Mouse (Mus musculus) embryonic facial prominence, embryonic 13.5 days (tissue): ENCODE measurements around the gene Dazap1. TPM values are rescaled to one million over a fixed set of nuclear protein-coding genes. Genes with fewer than 3 reads are reported as not detected.
A peak's percentile ranks its signal among the peaks of the same experiment; 100 is the strongest.

Source experiments
- ATAC-seq: fragments of 200-750 bp; cut with Nextera tagmentation; 2 replicates; pipeline ENCODE4 v1.8.0; 2017; ENCODE audit warnings: low read depth; ENCODE audit not compliant: insufficient number of reproducible peaks, insufficient read depth, low FRiP score, low TSS enrichment
- H3K27ac ChIP-seq: fragments of 300-500 bp; sonication (generic); 2 replicates; pipeline ENCODE4 v1.5.1; 2015; ENCODE audit warnings: moderate library complexity, mild to moderate bottlenecking, inconsistent platforms
- H3K27me3 ChIP-seq: fragments of 300-500 bp; sonication (generic); 2 replicates; pipeline ENCODE4 v1.6.1; 2015; ENCODE audit warnings: mild to moderate bottlenecking, inconsistent platforms
- H3K36me3 ChIP-seq: fragments of 300-500 bp; sonication (generic); 2 replicates; pipeline ENCODE4 v1.6.1; 2015; ENCODE audit warnings: mild to moderate bottlenecking, inconsistent platforms
- H3K4me1 ChIP-seq: fragments of 300-500 bp; sonication (generic); 2 replicates; pipeline ENCODE4 v1.6.1; 2015; ENCODE audit warnings: inconsistent platforms
- H3K4me2 ChIP-seq: fragments of 300-500 bp; sonication (generic); 2 replicates; pipeline ENCODE4 v1.6.1; 2015; ENCODE audit warnings: moderate library complexity, mild to moderate bottlenecking, inconsistent platforms
- H3K4me3 ChIP-seq: fragments of 300-500 bp; sonication (generic); 2 replicates; pipeline ENCODE4 v1.5.1; 2015; ENCODE audit warnings: mild to moderate bottlenecking, inconsistent platforms
- H3K9ac ChIP-seq: fragments of 300-500 bp; sonication (generic); 2 replicates; pipeline ENCODE4 v1.6.1; 2015; ENCODE audit warnings: mild to moderate bottlenecking, inconsistent platforms
- H3K9me3 ChIP-seq: fragments of 300-500 bp; sonication (generic); 2 replicates; pipeline ENCODE4 v1.6.1; 2016; ENCODE audit warnings: inconsistent platforms
- WGBS: fragments of 180-500 bp; shearing (Covaris S2); methylation state at CpG from one replicate; pipeline ENCODE4 v1.1.7; 2015; ENCODE audit warnings: mixed read lengths; 5-methylcytosine and 5-hydroxymethylcytosine counted together
- polyA plus RNA-seq: library from polyadenylated mRNA; unstranded; fragments of >200 nt; fragmentation: Nextera tagmentation; extraction: Ambion mirVana; gene quantifications from 2 replicates; pipeline ENCODE4 v1.2.1, GENCODE M21; 2015

The Dazap1 gene
- polyA plus RNA-seq, 1 experiment from 2014 or later = 66.0 TPM

DNA sequence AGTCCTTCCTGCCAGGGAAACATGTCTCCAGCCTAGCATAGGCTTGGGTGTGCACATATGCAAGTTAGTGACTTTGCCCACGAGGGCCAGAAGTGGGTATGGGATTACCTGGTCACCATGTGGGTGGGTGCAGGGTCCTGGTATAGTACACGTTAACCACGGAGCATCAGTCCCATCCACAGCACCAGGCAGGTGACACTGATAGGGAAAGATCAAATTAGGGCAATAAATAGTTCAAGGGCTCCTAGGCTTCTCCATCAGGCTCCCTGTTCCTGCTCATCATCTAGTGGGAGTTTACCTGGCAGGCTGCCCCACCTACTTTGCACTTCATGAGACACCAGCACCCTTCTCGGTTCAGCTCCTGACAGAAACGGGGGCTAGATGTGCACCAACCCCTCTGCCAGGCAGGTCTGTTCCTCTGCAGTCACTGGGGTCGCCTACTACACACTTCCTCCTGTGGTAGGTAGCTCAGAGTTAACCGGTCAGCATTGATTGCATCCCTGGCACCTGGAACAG is 33.6 kb downstream of the Dazap1 start:
- Histone ChIP-seq H3K36me3 (peaks cover 19% of the 10 kb centered on the region), H3K27ac (peak overlapping the region; percentile 5; the same call in 1 of the 2 replicates), H3K4me2 (peak overlapping the region; percentile 16), H3K9ac (peak overlapping the region; percentile 99; the same call in 1 of the 2 replicates), H3K4me1 (peaks cover 47% of the 10 kb centered on the region), H3K9me3 (no peaks in the 10 kb centered on the region), H3K27me3 (peaks cover 32% of the 10 kb centered on the region), H3K4me3 (no peak overlapping the region)
- WGBS = 51% methylated on average over 7 of the region's 7 CpGs
- no peak for ATAC-seq

GRCm38 (mm10) chr10:80295618-80296425 is 34.5 kb downstream of the Dazap1 start, which contains the start of gene Apc2:
TSS of gene Apc2 (plus strand) at chr10:80295977.
- peaks cover 19% of the 10 kb centered on the region for H3K36me3 ChIP-seq
- peaks cover 42% of the 10 kb centered on the region for H3K27me3 ChIP-seq
- peaks cover 47% of the 10 kb centered on the region for H3K4me1 ChIP-seq
- H3K4me2 ChIP-seq = peak within 1 kb of the TSS; percentile 79
- H3K4me3 ChIP-seq = peak within 1 kb of the TSS; percentile 46
- H3K9me3 ChIP-seq = no peaks in the 10 kb centered on the region
- 1% methylated on average over 26 of the region's 26 CpGs for WGBS
- no peak for ATAC-seq
- H3K27ac ChIP-seq = peak within 1 kb of the TSS; percentile 77
- H3K9ac ChIP-seq = peak within 1 kb of the TSS; percentile 99

GRCm38 (mm10) chr10:80296824-80297223 is 35.5 kb downstream of the Dazap1 start:
- WGBS = 75% methylated on average over 5 of the region's 5 CpGs
- Histone ChIP-seq H3K4me2 (peak overlapping the region; percentile 79), H3K27ac (no peak overlapping the region), H3K4me3 (peak overlapping the region; percentile 46; the same call in 1 of the 2 replicates), H3K4me1 (peaks cover 45% of the 10 kb centered on the region), H3K36me3 (peaks cover 19% of the 10 kb centered on the region), H3K9me3 (no peaks in the 10 kb centered on the region), H3K27me3 (peaks cover 52% of the 10 kb centered on the region), H3K9ac (peak overlapping the region; percentile 76)
- no peak for ATAC-seq

- Histone ChIP-seq H3K4me2 (no peak overlapping the region), H3K9ac (0 out of 2 replicates have a peak overlapping the region, but pooled peaks have one; percentile 2), H3K27ac (no peak overlapping the region), H3K4me1 (peaks cover 49% of the 10 kb centered on the region), H3K4me3 (no peak overlapping the region), H3K36me3 (peaks cover 19% of the 10 kb centered on the region), H3K9me3 (no peaks in the 10 kb centered on the region), H3K27me3 (peaks cover 60% of the 10 kb centered on the region)
- ATAC-seq = no peak
- 67% methylated on average over 8 of the region's 8 CpGs for WGBS
Observed at GRCm38 (mm10) chr10:80297526-80298133, 36.3 kb downstream of the Dazap1 start.

GRCm38 (mm10) chr10:80298571-80299281 is 37.4 kb downstream of the Dazap1 start:
- Histone ChIP-seq H3K9ac (peak overlapping the region; percentile 66), H3K4me2 (peak overlapping the region; percentile 55), H3K27me3 (peaks cover 66% of the 10 kb centered on the region), H3K4me3 (peak overlapping the region; percentile 36), H3K9me3 (no peaks in the 10 kb centered on the region), H3K36me3 (peaks cover 14% of the 10 kb centered on the region), H3K4me1 (peaks cover 43% of the 10 kb centered on the region), H3K27ac (no peak overlapping the region)
- 3% methylated on average over 26 of the region's 26 CpGs for WGBS
- peak; percentile 49; the same call in 1 of the 2 replicates for ATAC-seq

DNA sequence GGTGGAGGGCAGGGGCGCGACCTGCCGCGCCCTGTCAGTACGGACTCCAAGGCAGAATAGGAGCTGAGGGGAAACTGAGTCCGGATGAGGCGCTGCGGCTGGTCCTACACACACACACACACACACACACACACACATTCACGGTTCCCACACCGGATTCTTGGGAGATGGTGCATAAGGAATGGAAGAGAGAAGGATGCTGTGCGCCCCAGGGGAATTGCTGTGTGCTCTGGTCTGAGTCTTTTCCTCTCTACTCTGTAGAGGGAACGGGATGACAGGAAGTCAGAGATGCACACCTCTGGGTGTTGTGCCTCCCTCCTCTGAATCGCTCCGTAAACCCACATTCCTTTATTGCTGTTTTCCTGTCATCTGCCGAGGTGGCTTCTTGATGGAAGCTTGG is 38.0 kb downstream of the Dazap1 start:
- Histone ChIP-seq H3K4me3 (peak overlapping the region; percentile 36), H3K27me3 (peaks cover 72% of the 10 kb centered on the region), H3K27ac (no peak overlapping the region), H3K4me2 (peak overlapping the region; percentile 55), H3K36me3 (peaks cover 8% of the 10 kb centered on the region), H3K4me1 (peaks cover 37% of the 10 kb centered on the region), H3K9ac (peak overlapping the region; percentile 66), H3K9me3 (no peaks in the 10 kb centered on the region)
- 5% methylated on average over 15 of the region's 15 CpGs for WGBS
- ATAC-seq = no peak

- peaks cover 77% of the 10 kb centered on the region for H3K27me3 ChIP-seq
- H3K4me2 ChIP-seq = peak overlapping the region; percentile 55
Observed at GRCm38 (mm10) chr10:80299824-80300223, 38.5 kb downstream of the Dazap1 start.

GRCm38 (mm10) chr10:80300672-80301181 is 39.4 kb downstream of the Dazap1 start:
- Histone ChIP-seq H3K4me3 (peak overlapping the region; percentile 23), H3K27ac (no peak overlapping the region), H3K27me3 (peaks cover 86% of the 10 kb centered on the region), H3K9ac (peak overlapping the region; percentile 61), H3K4me1 (peaks cover 33% of the 10 kb centered on the region), H3K9me3 (no peaks in the 10 kb centered on the region), H3K4me2 (peak overlapping the region; percentile 43), H3K36me3 (peaks cover 4% of the 10 kb centered on the region; the same call in 1 of the 2 replicates)
- WGBS = 19% methylated on average over 11 of the region's 11 CpGs
- ATAC-seq = no peak

More at GRCm38 (mm10) chr10:80299824-80300223, 38.5 kb downstream of the Dazap1 start:
- ATAC-seq = no peak
- peaks cover 36% of the 10 kb centered on the region for H3K4me1 ChIP-seq
- H3K9me3 ChIP-seq = no peaks in the 10 kb centered on the region
- 0 out of 2 replicates have a peak overlapping the region, but pooled peaks have one; percentile 66 for H3K9ac ChIP-seq
- peaks cover 3% of the 10 kb centered on the region for H3K36me3 ChIP-seq
- WGBS = 44% methylated on average over 10 of the region's 10 CpGs
- no peak overlapping the region for H3K27ac ChIP-seq
- H3K4me3 ChIP-seq = peak overlapping the region; percentile 7; the same call in 1 of the 2 replicates

DNA sequence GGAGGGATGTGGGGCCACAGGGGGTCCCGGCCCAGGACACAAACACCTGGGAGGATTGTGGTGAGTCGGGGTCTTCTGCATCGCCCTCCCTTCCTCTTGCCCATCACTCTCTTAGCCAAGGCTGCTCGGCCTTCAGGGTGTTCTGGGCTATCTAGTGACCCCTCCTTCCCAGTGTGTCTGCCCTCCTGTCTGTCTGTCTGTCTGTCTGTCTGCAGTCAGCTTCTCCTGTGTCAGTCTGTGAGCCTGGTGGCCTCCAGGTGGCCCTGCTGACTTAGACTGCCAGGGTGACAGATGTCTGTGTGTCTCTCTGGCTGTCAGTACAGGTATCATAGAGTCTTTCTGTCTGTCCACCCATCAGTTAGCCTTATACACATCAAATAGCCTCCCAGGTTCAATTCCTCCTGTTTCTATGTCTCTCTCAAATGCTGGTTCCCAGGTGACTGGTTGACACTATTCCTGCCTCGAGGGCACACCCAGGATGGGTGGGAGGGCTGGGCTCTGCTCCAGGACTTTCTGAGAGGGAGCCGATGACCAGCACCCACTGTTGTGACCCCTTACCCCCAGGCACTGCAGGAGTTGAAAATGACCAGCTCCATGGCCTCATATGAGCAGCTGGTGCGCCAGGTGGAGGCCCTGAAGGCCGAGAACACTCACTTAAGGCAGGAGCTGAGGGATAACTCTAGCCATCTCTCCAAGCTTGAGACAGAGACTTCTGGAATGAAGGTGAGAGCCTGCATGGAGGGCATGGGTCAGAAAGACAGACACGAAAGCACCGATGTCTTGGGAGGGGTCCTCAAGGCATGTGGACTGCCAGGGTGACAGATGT is 40.2 kb downstream of the Dazap1 start:
- Histone ChIP-seq H3K9ac (peak overlapping the region; percentile 61), H3K4me2 (peak overlapping the region; percentile 43)

GRCm38 (mm10) chr10:80302082-80302355 is 40.7 kb downstream of the Dazap1 start:
- Histone ChIP-seq H3K36me3 (peaks cover 9% of the 10 kb centered on the region), H3K4me1 (peaks cover 21% of the 10 kb centered on the region), H3K4me2 (peak overlapping the region; percentile 3; the same call in 1 of the 2 replicates), H3K27ac (no peak overlapping the region), H3K27me3 (peaks cover 89% of the 10 kb centered on the region), H3K4me3 (no peak overlapping the region), H3K9me3 (no peaks in the 10 kb centered on the region), H3K9ac (peak overlapping the region; percentile 61; the same call in 1 of the 2 replicates)
- WGBS = 47% methylated on average over 5 of the region's 5 CpGs
- no peak for ATAC-seq

More for the DNA sequence above, 40.2 kb downstream of the Dazap1 start:
- Histone ChIP-seq H3K27me3 (peaks cover 92% of the 10 kb centered on the region), H3K27ac (no peak overlapping the region), H3K4me3 (peak overlapping the region; percentile 23), H3K9me3 (no peaks in the 10 kb centered on the region), H3K36me3 (peaks cover 4% of the 10 kb centered on the region; the same call in 1 of the 2 replicates), H3K4me1 (peaks cover 26% of the 10 kb centered on the region)
- ATAC-seq = no peak
- WGBS = 71% methylated on average over 10 of the region's 10 CpGs
